Mouse (Mus musculus) mesoderm, embryonic 11.5 days (tissue): Measurements from ENCODE around the gene D17H6S53E.

Source experiments
- DNase-seq: peaks from one replicate; pipeline ENCODE4 v3.0.0-alpha.2; 2012; ENCODE audit warnings: low read depth, low spot score

The D17H6S53E gene

GRCm38 (mm10) chr17:35159638-35160037 is 33.5 kb downstream of the D17H6S53E start:
- DNase-seq = no peak

GRCm38 (mm10) chr17:35161421-35161820 is 35.2 kb downstream of the D17H6S53E start:
- DNase-seq = no peak

GRCm38 (mm10) chr17:35162121-35162520 is 35.9 kb downstream of the D17H6S53E start:
- DNase-seq = no peak

- no peak for DNase-seq
Observed at GRCm38 (mm10) chr17:35162730-35163129, 36.6 kb downstream of the D17H6S53E start.

GRCm38 (mm10) chr17:35163326-35164081 is 37.3 kb downstream of the D17H6S53E start:
- DNase-seq = no peak

- no peak for DNase-seq
Observed at GRCm38 (mm10) chr17:35164218-35164567, 38.0 kb downstream of the D17H6S53E start.

GRCm38 (mm10) chr17:35164568-35165450 is 38.6 kb downstream of the D17H6S53E start, which contains the start of gene Prrc2a:
Prrc2a (minus strand) TSS chr17:35164897.
- DNase-seq = peak; percentile 100

GRCm38 (mm10) chr17:35165451-35166155 is 39.4 kb downstream of the D17H6S53E start:
- DNase-seq = no peak

- peak; percentile 77 for DNase-seq
Observed at GRCm38 (mm10) chr17:35166352-35167035, 40.3 kb downstream of the D17H6S53E start.

GRCm38 (mm10) chr17:35167794-35168193 is 41.6 kb downstream of the D17H6S53E start:
- DNase-seq = no peak

- peak; percentile 80 for DNase-seq
Observed at GRCm38 (mm10) chr17:35168541-35169207, 42.5 kb downstream of the D17H6S53E start.

- DNase-seq = no peak
Observed at GRCm38 (mm10) chr17:35172445-35173234, 46.5 kb downstream of the D17H6S53E start.

GRCm38 (mm10) chr17:35173329-35173728 is 47.2 kb downstream of the D17H6S53E start:
- no peak for DNase-seq

GRCm38 (mm10) chr17:35174201-35174977 is 48.2 kb downstream of the D17H6S53E start:
- no peak for DNase-seq

GRCm38 (mm10) chr17:35175382-35175781 is 49.2 kb downstream of the D17H6S53E start:
- no peak for DNase-seq

- no peak for DNase-seq
Observed at GRCm38 (mm10) chr17:35175968-35176367, 49.8 kb downstream of the D17H6S53E start, which contains the start of gene Aif1. Aif1 (minus strand) TSS chr17:35176068.
